Mouse (Mus musculus) megakaryocyte, embryonic 14.5 days (primary cell): Measurements from ENCODE around the gene Frem2.

Experiments
- FLI1 ChIP-seq: IDR thresholded peaks from 2 replicates; pipeline ENCODE4 v1.6.1; 2012; ENCODE audit warnings: low read length, inconsistent platforms, mixed read lengths
- GATA1 ChIP-seq: IDR thresholded peaks from 3 replicates; pipeline ENCODE4 v1.6.1; 2012; ENCODE audit warnings: mixed read lengths, low read length, inconsistent platforms, borderline replicate concordance

GRCm38 (mm10) chr3:53680816-53681215 is 23.7 kb upstream of the Frem2 start:
- TF ChIP-seq GATA1: no peak
- TF ChIP-seq FLI1: no peak
